Mouse (Mus musculus) cerebellum, adult 2 months (tissue): Measurements from ENCODE around the gene Alg9.

Experiments
- CTCF ChIP-seq: fragments of 200-500 bp; IDR thresholded peaks from 2 replicates; pipeline ENCODE4 v1.5.1; 2011; ENCODE audit warnings: low read depth, mild to moderate bottlenecking, control low read depth, low read length, moderate library complexity, borderline replicate concordance; ENCODE audit not compliant: insufficient read depth
- POLR2A ChIP-seq: fragments of 200-500 bp; IDR thresholded peaks from 2 replicates; pipeline ENCODE4 v1.6.1; 2011; ENCODE audit warnings: low read length, control low read depth, borderline replicate concordance; ENCODE audit not compliant: insufficient read depth

DNA sequence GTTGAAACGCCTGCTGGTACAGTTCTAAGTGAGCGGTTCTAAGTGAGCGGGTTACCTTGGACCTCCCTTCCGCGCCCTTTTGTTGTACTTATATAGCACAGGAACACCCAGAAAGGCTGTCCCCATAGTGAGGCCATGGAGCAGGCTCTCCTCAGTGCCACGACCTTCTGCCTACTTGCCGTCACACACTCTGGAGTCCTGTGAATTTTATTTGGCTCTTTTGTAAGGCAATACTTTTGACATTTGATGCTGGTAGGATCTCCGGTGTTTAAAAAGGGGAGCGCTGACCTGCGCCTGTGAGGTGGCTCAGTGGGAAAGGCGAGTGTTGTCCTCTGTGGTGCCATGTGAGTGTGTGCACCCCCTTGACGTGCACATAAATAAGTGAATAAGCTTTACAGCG lies 34.3 kb downstream of the Alg9 start:
- no peak for TF ChIP-seq CTCF
- no peak for TF ChIP-seq POLR2A
